Mouse (Mus musculus) mouse embryonic stem cell (cell line): ENCODE measurements at regions not wholly inside any gene's neighbourhood (a gene's known extent, or its start where the extent isn't known, plus 50 kb on each side); places are given as distances from the start of the nearest gene placed in this dataset.

Experiments
- in situ Hi-C, 2 experiments: fragments of 300-500 bp; cut with MboI; formaldehyde crosslinking; loops; 1 replicate in 1 of 2; 3 replicates in 1 of 2; pipeline ENCODE4 v1.14.3; 2019 to 2020; ENCODE audit warnings: low sequenced_read_pairs in 2 of 2, low pct_unique_long_range_greater_than_20kb in 1 of 2, mixed read lengths in 1 of 2; ENCODE audit not compliant: unreplicated experiment in 1 of 2

DNA sequence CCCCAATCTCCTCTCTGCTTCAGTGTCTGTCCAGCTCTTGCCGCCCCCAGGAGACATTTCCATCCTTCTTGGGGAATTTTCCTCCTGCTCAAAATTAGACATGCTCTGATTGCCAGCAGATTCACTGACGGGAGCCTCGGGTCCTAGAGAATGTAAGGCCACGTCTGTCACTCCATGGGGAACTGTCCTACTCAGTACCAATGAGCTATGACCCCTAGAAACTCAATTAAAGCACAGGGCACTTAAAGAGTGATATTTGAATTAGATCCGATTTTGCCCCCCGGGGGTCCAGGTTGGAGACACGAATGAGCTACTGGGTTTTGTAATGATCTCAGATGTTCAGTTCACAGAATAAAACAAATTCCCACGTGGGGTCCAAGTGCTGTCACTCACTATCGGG, 263.8 kb upstream of the Sulf2 start:
- in situ Hi-C loops: no loop called here

DNA sequence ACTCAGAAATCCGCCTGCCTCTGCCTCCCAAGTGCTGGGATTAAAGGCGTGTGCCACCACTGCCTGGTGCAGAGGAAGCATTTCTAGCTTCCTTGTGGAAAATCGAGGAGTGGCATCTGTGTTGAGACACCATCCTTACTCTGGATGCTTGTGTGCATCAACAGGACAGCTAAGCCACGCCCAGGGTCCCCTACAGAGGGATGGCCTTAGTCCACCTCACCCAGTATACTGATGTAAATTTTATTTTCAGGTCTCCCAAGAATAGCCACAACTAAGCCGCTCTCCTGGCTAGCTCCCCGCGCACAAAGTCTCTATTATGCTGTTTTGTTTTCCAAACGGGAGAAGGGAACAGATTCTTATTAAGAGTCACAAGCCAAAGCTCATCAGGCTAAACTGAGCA, 262.8 kb upstream of the Sulf2 start:
- in situ Hi-C loops: no loop called here

DNA sequence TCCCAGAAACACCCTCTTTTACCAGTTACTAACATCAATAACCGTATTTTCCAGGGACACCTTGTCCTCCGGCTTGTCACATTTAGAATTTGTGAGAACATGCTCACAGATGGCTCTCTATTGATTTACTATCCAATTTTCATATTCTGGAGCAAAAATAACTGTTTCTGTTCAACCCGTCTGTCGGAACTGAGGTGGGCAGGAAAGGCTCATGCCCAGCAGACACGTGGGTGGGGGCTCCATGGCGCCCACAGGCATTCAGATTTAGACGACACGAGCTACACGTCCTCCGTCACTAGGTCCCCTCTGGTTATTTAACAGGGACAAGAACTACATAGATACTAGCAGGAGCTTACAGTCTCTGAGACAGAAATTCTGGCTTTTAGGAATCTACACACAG, 262.2 kb upstream of the Sulf2 start:
- in situ Hi-C loops: no loop called here

DNA sequence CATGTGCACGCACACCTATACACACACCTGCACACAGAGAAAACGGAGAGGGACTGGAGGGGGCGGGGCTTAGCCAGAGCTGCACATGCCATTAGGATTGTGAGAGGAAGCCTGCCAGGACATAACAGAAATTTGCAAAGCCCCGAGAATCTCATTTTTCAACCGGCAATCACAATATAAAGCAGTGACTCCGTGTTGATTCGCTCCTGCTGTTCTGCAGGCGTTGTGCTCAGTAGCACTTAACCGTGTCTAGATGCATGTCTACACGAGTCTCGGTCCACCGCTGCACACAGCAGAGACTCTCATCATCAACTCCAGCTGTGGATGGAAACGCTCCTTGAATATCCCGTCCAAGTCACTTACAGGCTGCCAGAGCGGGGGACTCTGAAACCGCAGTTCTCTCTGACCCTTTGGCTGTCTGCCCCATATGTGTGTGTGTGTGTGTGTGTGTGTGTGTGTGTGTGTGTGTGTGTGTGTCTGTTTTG, 260.1 kb upstream of the Sulf2 start:
- in situ Hi-C loops: no loop called here

DNA sequence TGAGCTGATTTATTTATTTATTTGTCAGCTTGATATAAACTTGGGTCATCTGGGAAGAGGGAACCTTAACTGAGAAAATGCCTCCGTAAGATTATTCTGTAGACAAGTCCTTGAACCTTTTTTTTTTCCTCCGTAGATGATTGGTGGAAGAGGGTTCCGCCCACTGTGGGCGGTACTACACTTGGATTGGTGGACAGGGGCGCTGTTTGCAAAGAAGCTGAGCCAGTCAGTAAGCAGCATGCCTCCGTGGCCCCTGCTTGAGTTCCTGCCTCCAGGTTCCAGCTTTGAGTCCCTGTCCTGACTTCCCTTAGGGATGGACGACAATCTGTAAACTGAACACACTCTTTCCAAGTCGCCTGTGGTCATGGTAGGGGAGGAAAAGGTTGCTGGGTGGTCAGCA, 259.4 kb upstream of the Sulf2 start:
- in situ Hi-C loops: no loop called here

DNA sequence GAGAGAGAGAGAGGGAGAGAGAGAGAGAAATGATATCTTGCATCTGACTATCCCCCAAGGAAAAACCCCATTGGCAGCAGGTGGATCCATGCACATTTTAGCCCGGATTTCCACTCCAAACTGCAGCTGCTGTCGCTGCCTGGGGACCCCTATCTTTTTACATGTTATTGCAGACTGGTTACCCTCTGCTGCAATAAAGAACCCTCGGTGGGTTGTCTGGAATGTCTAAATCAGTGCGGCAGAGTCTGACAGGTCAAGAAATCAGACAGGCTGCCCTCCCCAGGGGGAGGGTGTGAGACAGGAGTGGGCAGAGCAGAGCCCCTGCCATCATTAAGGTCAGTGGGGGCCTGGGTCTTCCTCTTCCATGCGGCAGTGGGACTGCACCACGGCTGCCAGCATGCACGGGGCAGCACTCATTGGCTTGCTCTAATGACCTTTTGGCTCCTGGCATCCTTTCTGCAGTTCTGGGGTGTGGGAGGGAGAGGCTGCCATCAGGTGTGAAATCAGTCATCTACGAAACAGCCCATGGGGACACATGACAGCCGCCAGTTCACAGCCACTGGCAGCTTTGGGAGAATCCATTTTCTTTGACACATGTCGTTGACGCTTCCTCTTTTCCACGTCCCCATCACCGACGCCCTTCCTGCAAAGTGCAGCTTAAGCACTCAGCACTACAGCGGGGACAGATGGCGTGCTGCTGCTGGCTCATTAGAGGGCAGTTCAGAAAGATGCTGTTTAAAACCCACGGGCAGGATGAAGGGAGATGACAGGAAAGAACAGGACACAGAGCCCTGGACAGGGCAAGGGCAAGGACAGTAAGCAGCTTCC, 256.8 kb upstream of the Sulf2 start:
- in situ Hi-C loops: no loop called here

DNA sequence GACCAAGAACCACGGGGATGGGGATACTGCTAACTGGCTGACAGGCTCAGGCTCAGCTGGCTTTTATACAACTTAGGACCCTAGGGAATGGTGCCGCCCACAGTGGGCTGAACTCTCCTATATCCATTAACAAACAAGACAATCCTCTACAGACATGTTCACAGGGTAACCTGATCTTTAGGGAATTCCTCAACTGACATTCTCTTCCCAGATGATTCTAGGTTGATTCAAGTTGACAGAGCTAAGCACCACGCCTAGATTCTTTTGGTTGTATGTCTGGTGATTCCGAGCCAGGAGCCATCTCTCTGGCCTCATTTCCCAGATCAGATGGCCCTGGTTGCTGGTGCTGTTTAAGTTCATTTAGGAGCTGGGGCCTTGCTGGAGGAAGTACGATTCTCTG, 253.9 kb upstream of the Sulf2 start:
- in situ Hi-C loops: no loop called here

DNA sequence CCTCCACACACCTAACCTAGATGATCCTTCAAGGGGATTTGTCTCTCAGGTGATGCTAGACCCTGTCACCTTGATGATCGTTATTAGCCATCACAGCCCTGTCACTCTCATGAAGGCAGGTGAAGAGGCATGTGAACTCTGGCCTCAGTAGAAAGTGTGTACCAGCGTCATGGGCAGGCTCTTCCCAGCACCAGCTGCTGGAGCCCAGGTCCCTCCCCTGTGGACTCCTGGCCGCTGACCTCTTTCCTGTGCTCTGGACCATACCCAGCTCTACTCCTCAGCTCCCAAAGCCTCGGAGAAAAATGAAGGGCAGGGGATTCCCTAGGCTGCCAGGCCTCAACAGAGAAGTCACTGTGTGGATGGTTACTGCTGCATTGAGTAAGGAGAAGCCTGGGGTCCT, 253.3 kb upstream of the Sulf2 start:
- in situ Hi-C loops: no loop called here

DNA sequence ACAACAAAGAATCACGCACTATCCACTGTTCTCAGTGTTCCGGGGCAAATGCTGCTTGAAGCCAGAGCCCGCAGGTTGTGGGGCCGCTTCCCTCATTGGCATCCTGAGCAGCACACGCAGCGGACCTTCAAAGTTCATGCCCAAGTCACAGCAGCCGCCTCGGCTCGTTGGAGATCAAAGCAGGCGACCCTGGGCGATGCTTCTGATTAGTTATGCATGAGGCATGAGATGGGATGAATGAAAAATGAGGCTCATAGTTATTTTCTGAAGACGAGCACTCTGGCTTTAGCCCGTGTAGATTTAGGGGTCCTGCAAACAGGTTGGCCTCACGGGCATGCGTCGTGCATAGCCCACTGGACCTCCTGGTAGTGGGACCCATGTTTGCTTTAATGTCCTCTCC, 252.5 kb upstream of the Sulf2 start:
- in situ Hi-C loops: no loop called here

DNA sequence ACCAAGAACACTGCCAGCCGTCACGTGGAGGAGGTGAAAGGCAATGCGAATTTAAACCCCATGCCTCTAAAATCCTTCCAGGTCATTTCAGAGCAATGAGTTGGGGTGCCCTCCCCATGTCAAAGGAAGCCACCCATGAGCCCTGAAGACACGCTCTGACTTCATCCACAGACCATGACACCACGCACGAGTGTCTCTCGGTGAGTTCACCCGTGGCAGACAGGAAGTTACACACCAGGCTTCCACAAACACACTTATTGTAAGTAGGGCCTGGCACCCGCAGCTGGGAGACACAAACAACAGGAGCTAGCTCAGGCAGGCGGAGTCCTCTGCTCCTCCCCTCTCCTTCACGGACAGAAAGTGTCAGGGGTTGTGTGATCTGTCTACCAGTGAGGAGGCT, 251.4 kb upstream of the Sulf2 start:
- in situ Hi-C loops: no loop called here

DNA sequence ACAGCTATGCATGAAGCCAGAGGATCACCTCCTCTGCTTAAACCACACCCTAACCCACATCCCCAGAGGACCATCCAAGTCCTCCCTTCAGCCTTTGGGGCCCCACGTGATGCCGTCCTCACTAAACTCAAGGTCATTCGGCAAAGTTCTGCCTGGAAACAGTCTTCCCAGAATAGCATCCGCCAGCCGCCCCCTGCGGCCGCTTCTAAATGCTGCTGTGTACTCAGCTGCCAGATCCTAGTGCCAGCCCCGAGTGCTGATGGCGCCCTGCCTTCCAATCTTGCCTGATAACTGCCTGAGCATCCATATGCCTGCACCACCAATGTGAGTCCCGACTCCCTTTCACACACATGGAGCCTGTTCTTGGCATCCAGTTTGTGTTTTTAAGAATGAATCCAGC, 247.9 kb upstream of the Sulf2 start:
- in situ Hi-C loops: no loop called here

DNA sequence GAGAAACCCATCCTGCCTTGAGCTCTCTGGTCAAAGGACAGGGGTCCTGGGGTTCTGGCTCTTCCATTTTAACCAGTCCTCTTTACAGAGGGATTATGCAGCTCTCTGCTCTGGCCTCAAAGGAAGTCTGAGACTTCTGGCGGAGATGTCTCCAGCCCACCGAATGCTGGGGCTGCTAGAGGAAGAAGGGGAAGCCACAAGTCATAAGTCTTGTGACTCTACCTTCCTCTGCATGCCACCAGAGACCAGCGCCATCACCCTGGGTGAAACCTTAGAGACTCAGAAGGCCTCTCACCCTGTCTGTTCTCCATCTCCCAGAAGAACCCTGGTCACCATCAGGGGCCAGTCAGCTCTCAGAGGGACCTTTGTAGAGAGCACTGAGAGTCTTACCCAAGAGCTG, 246.4 kb upstream of the Sulf2 start:
- in situ Hi-C loops: no loop called here

DNA sequence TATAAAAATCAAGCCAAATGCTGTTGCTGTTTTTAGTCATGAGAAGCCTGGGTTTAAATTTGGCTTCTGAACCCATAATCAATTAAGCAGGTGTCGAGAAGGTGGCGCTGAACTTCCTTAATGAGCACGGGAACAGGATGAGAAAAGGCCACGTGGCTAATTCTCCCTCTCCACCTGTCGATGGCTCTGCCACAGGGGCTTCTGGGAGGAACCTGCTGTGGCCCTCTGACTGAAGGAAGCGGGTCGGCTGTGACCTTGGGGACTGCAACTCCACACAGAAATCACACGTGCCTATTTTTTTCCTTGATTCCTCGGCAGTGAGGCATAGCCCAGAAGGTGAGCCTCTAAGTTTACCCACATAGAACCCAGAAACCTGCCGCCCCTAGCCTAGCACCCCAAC, 244.8 kb upstream of the Sulf2 start:
- in situ Hi-C loops: no loop called here

DNA sequence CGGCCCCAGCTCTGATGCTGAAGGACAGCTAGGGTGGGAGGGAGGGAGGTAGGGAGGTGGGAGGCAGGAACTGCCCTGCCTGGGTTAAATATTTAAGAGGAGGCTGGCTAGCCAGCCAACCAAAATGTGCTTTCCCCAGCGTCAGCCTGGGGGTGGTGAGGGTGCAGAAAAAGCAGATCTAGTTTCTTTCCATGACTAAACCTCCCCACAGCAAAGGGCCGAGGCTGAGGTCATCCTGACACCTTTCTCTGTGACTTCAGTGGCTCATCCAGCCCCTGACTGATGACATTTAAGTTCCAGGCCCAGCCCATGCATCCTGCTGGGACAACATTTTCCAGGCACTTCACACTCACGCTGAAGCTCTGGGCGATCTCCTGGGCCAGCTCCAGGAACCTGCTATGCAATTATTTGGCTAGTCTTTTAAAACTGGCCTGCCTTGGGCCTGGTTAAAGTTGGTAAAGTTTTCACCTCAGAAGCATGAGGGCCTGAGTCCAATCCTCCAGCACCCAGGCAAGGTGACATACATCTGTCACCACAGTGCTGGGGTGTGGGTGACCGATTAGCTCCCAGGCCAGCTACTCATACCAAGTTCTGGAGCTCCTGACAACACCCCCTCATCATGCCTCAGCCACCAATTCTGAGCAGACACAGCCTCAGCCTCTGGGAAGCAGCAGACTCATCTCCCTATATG, 243.8 kb upstream of the Sulf2 start:
- in situ Hi-C loops: no loop called here

DNA sequence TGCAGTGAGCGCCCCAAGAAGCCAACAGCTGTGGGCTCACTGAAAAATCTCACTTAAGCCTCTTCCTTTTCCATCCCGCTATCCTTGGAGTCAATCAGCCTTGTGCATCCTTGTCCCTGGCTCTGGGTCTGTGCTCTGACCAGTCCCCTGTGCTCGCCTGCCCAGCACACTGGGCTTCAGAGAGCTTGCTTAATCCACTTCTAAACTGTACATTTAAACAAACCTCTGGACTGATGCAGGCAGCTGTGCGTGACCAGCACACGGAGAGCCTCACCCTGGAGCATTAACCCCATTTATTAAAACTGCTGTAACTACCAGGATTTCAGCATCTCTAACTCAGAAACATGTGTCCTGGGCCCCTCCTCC, 243.3 kb upstream of the Sulf2 start:
- in situ Hi-C loops: no loop called here

DNA sequence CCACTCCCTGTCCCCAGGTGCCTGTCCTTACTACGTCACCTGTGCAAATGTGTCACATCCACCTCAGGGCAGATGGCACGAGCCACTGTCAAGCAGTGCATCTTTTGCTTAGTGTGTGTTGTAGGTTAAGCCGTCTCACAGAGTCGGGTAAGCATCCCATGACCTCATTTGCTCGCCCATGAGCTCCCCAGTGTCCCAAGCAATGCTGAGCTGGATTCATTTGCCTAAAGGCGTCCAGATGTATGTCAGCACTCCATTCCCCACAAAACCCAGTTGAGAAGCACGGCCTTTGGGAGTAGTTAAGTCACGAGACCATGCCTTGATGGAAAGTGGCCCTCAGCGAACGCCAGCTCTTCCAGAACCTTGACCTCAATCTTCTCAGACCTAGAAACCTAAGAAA, 242.7 kb upstream of the Sulf2 start:
- in situ Hi-C loops: no loop called here

DNA sequence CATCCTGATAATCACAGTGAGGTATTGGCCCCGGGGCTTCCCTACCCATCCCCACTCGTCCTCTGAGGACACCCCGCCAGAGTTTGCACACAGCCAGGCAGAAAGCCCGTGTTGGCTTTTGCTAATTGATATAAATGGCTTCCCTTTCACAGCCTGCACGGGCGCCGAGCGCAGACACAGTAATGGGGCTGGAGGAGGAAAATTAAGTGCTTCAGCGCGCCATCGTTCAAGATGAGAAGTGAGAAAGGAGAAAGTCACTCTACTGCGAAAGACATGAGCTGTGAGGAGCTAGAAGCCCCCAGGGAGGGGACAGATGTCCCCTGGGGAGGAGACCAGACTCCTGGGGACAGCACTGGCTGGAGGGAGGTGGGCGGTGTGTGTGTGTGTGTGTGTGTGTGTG, 239.2 kb upstream of the Sulf2 start:
- in situ Hi-C loops: no loop called here

DNA sequence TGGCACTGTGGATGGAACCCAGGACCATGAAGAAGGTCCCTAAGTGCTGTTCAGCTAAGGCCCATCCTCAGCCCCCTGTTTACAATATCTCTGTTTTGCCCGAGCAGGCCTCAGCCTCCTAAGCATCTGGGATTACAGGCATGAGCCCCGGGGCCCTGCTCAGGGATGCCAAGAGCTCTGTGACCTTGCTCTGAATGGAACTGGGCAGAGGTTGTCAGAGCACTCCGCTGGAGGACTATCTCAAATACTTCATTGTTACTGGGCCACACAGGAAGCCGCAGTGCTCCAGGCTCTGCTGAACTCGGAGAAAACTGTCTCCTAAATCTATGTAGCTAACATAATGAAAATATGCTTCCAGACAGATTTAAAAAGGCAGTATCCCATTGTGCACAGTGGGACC, 235.7 kb upstream of the Sulf2 start:
- in situ Hi-C loops: no loop called here

DNA sequence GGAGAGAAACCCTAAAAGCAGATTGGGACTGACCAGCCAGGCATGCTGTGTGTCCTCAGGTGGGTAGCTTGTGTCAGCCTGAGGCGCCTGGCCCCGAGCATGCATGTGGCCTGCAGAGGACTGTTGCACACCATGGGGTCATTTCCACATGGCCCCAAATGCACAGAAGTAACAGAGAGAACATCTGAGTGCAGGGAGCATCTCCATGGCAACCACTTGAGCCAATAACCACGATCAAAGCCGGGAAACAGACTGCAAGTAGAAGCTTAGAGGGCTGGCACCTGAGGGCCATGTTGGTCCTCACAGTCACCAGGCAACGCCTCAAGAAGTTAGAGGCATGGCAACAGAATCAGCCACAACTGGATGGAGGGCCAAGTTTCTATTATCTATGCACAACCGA, 232.6 kb upstream of the Sulf2 start:
- in situ Hi-C loops: no loop called here

DNA sequence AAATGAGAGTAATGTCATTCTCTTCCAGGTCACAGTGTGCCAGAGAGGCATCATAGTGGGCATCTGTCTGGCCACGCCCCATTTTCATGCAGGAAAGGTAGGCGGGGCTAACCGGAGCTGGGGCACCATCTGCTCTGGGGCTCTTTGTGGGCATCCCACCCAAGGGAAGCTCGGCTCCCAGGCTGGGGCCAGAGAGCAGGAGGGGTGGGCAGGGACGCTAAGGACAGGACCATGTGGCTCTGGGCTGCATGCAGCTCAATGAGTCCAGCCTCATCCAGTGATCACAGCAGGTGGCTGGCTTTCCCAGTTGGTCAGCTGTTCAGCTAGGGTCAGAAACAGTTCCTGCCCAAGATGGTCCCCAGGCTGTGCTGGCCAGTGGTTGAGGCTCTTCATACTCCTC, 231.4 kb upstream of the Sulf2 start:
- in situ Hi-C loops: no loop called here
